Comparison of ENCODE assay signal across 31 mouse cellular contexts in the genomic region with DNA sequence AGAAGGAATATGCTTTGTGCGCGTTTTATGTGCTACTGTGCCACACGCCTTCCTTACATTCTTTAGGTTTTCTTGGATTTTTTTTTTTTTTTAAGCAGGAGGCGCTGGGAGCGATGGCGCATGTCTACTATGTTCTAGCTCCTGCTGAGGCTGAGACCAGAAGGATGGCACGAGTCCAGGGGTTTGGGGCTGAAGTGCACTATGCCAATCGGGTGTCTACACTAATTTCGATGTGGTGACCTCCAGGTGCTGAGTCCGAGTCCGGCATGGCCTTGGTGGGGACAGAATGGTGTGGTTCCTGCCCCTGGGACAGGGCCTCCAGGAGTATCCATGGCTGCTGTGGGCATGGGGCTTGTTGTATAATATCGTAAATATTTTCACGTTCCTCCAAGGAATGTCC. TPM values are rescaled to one million over a fixed set of nuclear protein-coding genes. Genes with fewer than 3 reads are reported as not detected.
"Had no signal": no experiment of that assay in that cellular context is flagged by ENCODE, and none has a peak within 500 bp of the region (broad histone marks: within the 10 kb centered on the region; RNA-seq: fewer than 3 reads in every experiment).

No protein-coding gene starts in this region.

- H3K36me3 ChIP-seq: intestine, embryonic 15.5 days; liver, embryonic 13.5 days had no signal

- H3K9me3 ChIP-seq: hindbrain, embryonic 10.5 days; hindbrain, embryonic 12.5 days; intestine, embryonic 15.5 days; kidney, embryonic 15.5 days; limb, embryonic 10.5 days; limb, embryonic 12.5 days; liver, embryonic 13.5 days had no signal

- H3K4me1 ChIP-seq: hindbrain, embryonic 12.5 days; intestine, embryonic 15.5 days; kidney, embryonic 15.5 days; limb, embryonic 10.5 days; liver, embryonic 13.5 days had no signal

- H3K9ac ChIP-seq: hindbrain, embryonic 12.5 days; hindbrain, embryonic 14.5 days; intestine, embryonic 15.5 days; kidney, embryonic 15.5 days; limb, embryonic 12.5 days; liver, embryonic 13.5 days had no signal

- H3K27me3 ChIP-seq: hindbrain, embryonic 12.5 days; intestine, embryonic 15.5 days; kidney, embryonic 15.5 days; limb, embryonic 12.5 days; liver, embryonic 13.5 days had no signal

- H3K4me3 ChIP-seq: gastrocnemius, adult 2 months; heart, adult 2 months; hindbrain, embryonic 10.5 days; hindbrain, embryonic 12.5 days; intestine, embryonic 15.5 days; kidney, embryonic 15.5 days; layer of hippocampus, adult 2 months; left cerebral cortex, adult 2 months; limb, embryonic 10.5 days; limb, embryonic 12.5 days; liver, embryonic 13.5 days had no signal

- DNase-seq: gastrocnemius, adult 2 months; gastrocnemius, postnatal 10 days; gastrocnemius, postnatal 25 days; heart, adult 2 months; heart, postnatal 10 days; heart, postnatal 4 days; kidney, adult 2 months; kidney, adult 9 months; kidney, postnatal 25 days; kidney, postnatal 4 days; liver; liver, embryonic 13.5 days had no signal

- H3K4me2 ChIP-seq: heart, embryonic 11.5 days; hindbrain, embryonic 12.5 days; hindbrain, embryonic 14.5 days; intestine, embryonic 15.5 days; kidney, embryonic 15.5 days; limb, embryonic 12.5 days; liver, embryonic 11.5 days; liver, embryonic 13.5 days had no signal

- H3K27ac ChIP-seq: gastrocnemius, adult 2 months; heart, adult 2 months; hindbrain, embryonic 10.5 days; hindbrain, embryonic 12.5 days; hindbrain, embryonic 14.5 days; intestine, embryonic 15.5 days; kidney, embryonic 15.5 days; kidney, postnatal 0 days; layer of hippocampus, adult 2 months; left cerebral cortex, adult 2 months; limb, embryonic 10.5 days; limb, embryonic 12.5 days; liver, embryonic 13.5 days had no signal

- ATAC-seq: hindbrain, embryonic 16.5 days; inflammation-experienced regulatory T-cells, adult 6 months; intestine, embryonic 15.5 days; intestine, postnatal 0 days had no signal

RNA-seq across cellular contexts. Expression of a gene that starts 10.3 kb away (rescaled TPM):
- total RNA-seq: gastrocnemius, adult 2 months; gastrocnemius, postnatal 10 days; gastrocnemius, postnatal 25 days; granulocyte monocyte progenitor cell, adult 5-6 weeks; heart, adult 2 months; heart, postnatal 25 days; heart, postnatal 4 days; layer of hippocampus, postnatal 25 days; left cerebral cortex, adult 2 months had no signal
- polyA plus RNA-seq: heart, embryonic 14.5 days; inflammation-experienced regulatory T-cells, adult 6 months; liver, embryonic 11.5 days; liver, embryonic 13.5 days had no signal
